Mouse (Mus musculus) stomach, postnatal 0 days (tissue): Measurements from ENCODE around the gene Dock4.

ENCODE experiments used
- CTCF ChIP-seq: IDR thresholded peaks from 2 replicates; pipeline ENCODE4 v1.5.1; 2016; ENCODE audit warnings: antibody characterized with exemption, low read depth, mild to moderate bottlenecking, moderate library complexity
- EP300 ChIP-seq: optimal IDR thresholded peaks from 2 replicates; pipeline ENCODE3; 2016; ENCODE audit warnings: antibody characterized with exemption

GRCm38 (mm10) chr12:40427606-40428005 is 18.1 kb upstream of the Dock4 start:
- no peak for TF ChIP-seq CTCF
- no peak for TF ChIP-seq EP300
